ENCODE assay signal across 12 mouse cellular contexts in genomic region chr2:71116151-71116550, GRCm38 (mm10). TPM values are rescaled to one million over a fixed set of nuclear protein-coding genes. Genes with fewer than 3 reads are reported as not detected.
DNase-seq lines count a peak whose midpoint lies in the region; ATAC-seq and TF ChIP-seq lines count a peak whose summit lies in the region.
"Had no signal": no experiment of that assay in that cellular context is flagged by ENCODE, and none has a peak within 500 bp of the region (broad histone marks: within the 10 kb centered on the region; RNA-seq: fewer than 3 reads in every experiment).

No protein-coding gene starts in this region.

- DNase-seq in gastrocnemius, adult 2 months = no peak
- no peak for DNase-seq in gastrocnemius, adult 18-20 months (ENCODE audit: low spot score)
- no peak for DNase-seq in lung, embryonic 14.5 days
- no peak for DNase-seq in lung, postnatal 10 days
- DNase-seq in CH12.LX (ENCODE audit: extremely low read depth) = no peak
- peak; percentile 48 for DNase-seq in induced T-regulatory cell, adult 2 months (ENCODE audit: low read depth)
- DNase-seq in neural tube, embryonic 10.5 days (ENCODE audit: extremely low spot score, low spot score) = no peak
- DNase-seq: kidney, postnatal 36 days had no signal

- TF ChIP-seq RAD21 in CH12.LX (IDR thresholded peaks at IDR 0.05; ENCODE audit: low read depth, low read length) = peak; percentile 37

- 0 out of 2 replicates have a peak, but pooled peaks cover 4% of the 10 kb centered on the region for H3K9me3 ChIP-seq in lung, embryonic 14.5 days (ENCODE audit: low read depth, low read length)
- peaks cover 5% of the 10 kb centered on the region for H3K9me3 ChIP-seq in CH12.LX (replicated peaks; ENCODE audit: low read length)
- H3K9me3 ChIP-seq in forebrain, embryonic 13.5 days (replicated peaks) = 0 out of 2 replicates have a peak, but pooled peaks cover 2% of the 10 kb centered on the region
- H3K9me3 ChIP-seq: heart, embryonic 15.5 days; hindbrain, embryonic 15.5 days had no signal

- H3K4me1 ChIP-seq in lung, embryonic 14.5 days (ENCODE audit: insufficient read depth) = 0 out of 2 replicates have a peak, but pooled peaks cover 2% of the 10 kb centered on the region
- H3K4me1 ChIP-seq in CH12.LX (ENCODE audit: control insufficient read depth in 1 of 2, insufficient read depth in 2 of 2) = no peaks in the 10 kb centered on the region; a peak in 1 of 4 replicates
- peaks cover 18% of the 10 kb centered on the region for H3K4me1 ChIP-seq in forebrain, embryonic 13.5 days

- H3K27ac ChIP-seq in gastrocnemius, adult 2 months = no peak overlapping the region
- no peak overlapping the region for H3K27ac ChIP-seq in lung, embryonic 14.5 days (ENCODE audit: low read depth)
- H3K27ac ChIP-seq in CH12.LX (ENCODE audit: insufficient read depth, low read depth) = no peak overlapping the region
- no peak overlapping the region for H3K27ac ChIP-seq in forebrain, embryonic 13.5 days
- H3K27ac ChIP-seq: heart, embryonic 15.5 days; hindbrain, embryonic 15.5 days; macrophage had no signal

- TF ChIP-seq POLR2A in CH12.LX (IDR thresholded peaks at IDR 0.05; ENCODE audit: low read depth, low read length) = no peak

- 96% methylated on average over 4 of the region's 4 CpGs for WGBS in lung, embryonic 14.5 days
- 88% methylated on average over 4 of the region's 4 CpGs for WGBS in forebrain, embryonic 13.5 days

- dilution Hi-C loops in CH12.LX (cut with MboI; ENCODE audit: extremely low pct_ligation_motif_present, extremely low pct_unique_long_range_greater_than_20kb, low sequenced_read_pairs) = no loop called here

- no peaks in the 10 kb centered on the region for H3K79me2 ChIP-seq in CH12.LX (replicated peaks; ENCODE audit: control insufficient read depth, extremely low read depth, insufficient read depth, poor library complexity, severe bottlenecking)

- H3K36me3 ChIP-seq in lung, embryonic 14.5 days (ENCODE audit: insufficient read depth) = no peaks in the 10 kb centered on the region
- H3K36me3 ChIP-seq in CH12.LX (replicated peaks in 1 of 2; ENCODE audit: control insufficient read depth in 1 of 2, insufficient read depth in 1 of 2, low read length in 1 of 2) = no peaks in the 10 kb centered on the region
- H3K36me3 ChIP-seq in forebrain, embryonic 13.5 days (ENCODE audit: poor library complexity, severe bottlenecking) = no peaks in the 10 kb centered on the region
- H3K36me3 ChIP-seq: heart, embryonic 15.5 days; hindbrain, embryonic 15.5 days had no signal

- H3K27me3 ChIP-seq in lung, embryonic 14.5 days (ENCODE audit: insufficient read depth, low read length) = peaks cover 13% of the 10 kb centered on the region
- H3K27me3 ChIP-seq in CH12.LX (replicated peaks) = no peaks in the 10 kb centered on the region
- H3K27me3 ChIP-seq in forebrain, embryonic 13.5 days = peaks cover 30% of the 10 kb centered on the region

- ATAC-seq in lung, embryonic 14.5 days (ENCODE audit: insufficient read depth) = no peak
- no peak for ATAC-seq in forebrain, embryonic 13.5 days

- intact Hi-C loops in gastrocnemius, adult 2 months (cut with DNase I) = no loop called here

- no peak for TF ChIP-seq EP300 in CH12.LX (IDR thresholded peaks at IDR 0.05; ENCODE audit: low read length)

- H3K9ac ChIP-seq in lung, embryonic 14.5 days = no peak overlapping the region
- no peak overlapping the region for H3K9ac ChIP-seq in CH12.LX (ENCODE audit: insufficient read depth, low read depth)
- no peak overlapping the region for H3K9ac ChIP-seq in forebrain, embryonic 13.5 days
- H3K9ac ChIP-seq: heart, embryonic 15.5 days; hindbrain, embryonic 15.5 days had no signal

- TF ChIP-seq CTCF in gastrocnemius, adult 2 months (IDR thresholded peaks at IDR 0.05) = peak; percentile 30; the same call in 1 of the 2 replicates
- TF ChIP-seq CTCF in lung, embryonic 14.5 days (IDR thresholded peaks at IDR 0.05; ENCODE audit: low read depth) = peak; percentile 40; the same call in 1 of the 2 replicates
- TF ChIP-seq CTCF in CH12.LX (conservative IDR thresholded peaks at IDR 0.05 in 1 of 2, IDR thresholded peaks at IDR 0.05 in 1 of 2; ENCODE audit: low read depth in 2 of 2, low read length in 2 of 2) = peak in 1 of 2 experiments; percentile 46; a peak in 2 of 4 replicates

- in situ Hi-C loops in CH12.LX (cut with MboI; ENCODE audit: low pct_ligation_motif_present, low pct_unique_long_range_greater_than_20kb, low sequenced_read_pairs) = no loop called here

- H3K4me3 ChIP-seq in gastrocnemius, adult 2 months = no peak overlapping the region
- H3K4me3 ChIP-seq in lung, embryonic 14.5 days (ENCODE audit: low read depth, low read length) = no peak overlapping the region
- H3K4me3 ChIP-seq in CH12.LX (replicated peaks in 1 of 3; ENCODE audit: low read depth in 2 of 3, low read length in 2 of 3, poor library complexity in 1 of 3) = no peak overlapping the region
- H3K4me3 ChIP-seq in forebrain, embryonic 13.5 days = no peak overlapping the region
- H3K4me3 ChIP-seq: heart, embryonic 15.5 days; hindbrain, embryonic 15.5 days had no signal

- H3K4me2 ChIP-seq in lung, embryonic 14.5 days = no peak overlapping the region
- H3K4me2 ChIP-seq in CH12.LX (ENCODE audit: insufficient read depth, low read depth, poor library complexity, severe bottlenecking) = no peak overlapping the region
- no peak overlapping the region for H3K4me2 ChIP-seq in forebrain, embryonic 13.5 days
- H3K4me2 ChIP-seq: heart, embryonic 15.5 days; hindbrain, embryonic 15.5 days had no signal

TF ChIP-seq in CH12.LX, 34 proteins besides CTCF, POLR2A, EP300 and RAD21:
- TF ChIP-seq SMC3 (IDR thresholded peaks at IDR 0.05; ENCODE audit: low read depth, low read length) (peak; percentile 17; the same call in 1 of the 2 replicates), NRF1 (IDR thresholded peaks at IDR 0.05; ENCODE audit: low read depth, low read length) (no peak), CHD2 (IDR thresholded peaks at IDR 0.05; ENCODE audit: low read length) (no peak), MYC (IDR thresholded peaks at IDR 0.05; ENCODE audit: low read depth, low read length) (no peak)

RNA-seq across cellular contexts. Expression of gene Cybrd1, which starts 1.6 kb away (rescaled TPM):
- under 1 TPM; 0.20 to 0.59 TPM for total RNA-seq in gastrocnemius, adult 2 months (2021)
- under 1 TPM; 0.14 to 0.21 TPM for total RNA-seq in gastrocnemius, adult 18-20 months (2021)
- 1.2 and 1.3 TPM in 2 replicates for polyA plus RNA-seq in lung, embryonic 14.5 days (2014; fragmentation: Nextera tagmentation; extraction: Ambion mirVana)
- not detected in 2 replicates for total RNA-seq in CH12.LX (2012; rRNA removed)
- not detected in 2 replicates for total RNA-seq in CH12.LX (2014; rRNA removed)
- not detected in 2 replicates for polyA plus RNA-seq in CH12.LX (2012; ENCODE audit: insufficient read length, low read depth)
- 0.22 and 0.30 TPM in 2 replicates for polyA plus RNA-seq in forebrain, embryonic 13.5 days (2015; fragmentation: Nextera tagmentation; extraction: Ambion mirVana)
